Mouse (Mus musculus) liver, embryonic 16.5 days (tissue): ENCODE measurements around the gene Fbxo46. TPM values are rescaled to one million over a fixed set of nuclear protein-coding genes. Genes with fewer than 3 reads are reported as not detected.

ENCODE experiments used
- ATAC-seq: fragments of 200-750 bp; cut with Nextera tagmentation; 2 replicates; pipeline ENCODE4 v1.8.0; 2017; ENCODE audit warnings: low read depth, mild to moderate bottlenecking, moderate number of reproducible peaks, moderate library complexity
- H3K27ac ChIP-seq: fragments of 300-500 bp; sonication (generic); 2 replicates; pipeline ENCODE4 v1.5.1; 2014; ENCODE audit warnings: mild to moderate bottlenecking, low read length
- H3K27me3 ChIP-seq: fragments of 300-500 bp; sonication (generic); 2 replicates; pipeline ENCODE4 v1.6.1; 2014; ENCODE audit warnings: low read depth, low read length, mixed read lengths; ENCODE audit not compliant: control insufficient read depth, insufficient read depth
- H3K36me3 ChIP-seq: fragments of 300-500 bp; sonication (generic); 2 replicates; pipeline ENCODE4 v1.6.1; 2014; ENCODE audit warnings: mild to moderate bottlenecking; ENCODE audit not compliant: control insufficient read depth, insufficient read depth
- H3K4me1 ChIP-seq: fragments of 300-500 bp; sonication (generic); 2 replicates; pipeline ENCODE4 v1.6.1; 2014; ENCODE audit warnings: low read depth, low read length, mixed read lengths; ENCODE audit not compliant: control insufficient read depth
- H3K4me2 ChIP-seq: fragments of 300-500 bp; sonication (generic); 2 replicates; pipeline ENCODE4 v1.6.1; 2014; ENCODE audit warnings: low read depth, low read length, mixed read lengths
- H3K4me3 ChIP-seq: fragments of 300-500 bp; sonication (generic); 2 replicates; pipeline ENCODE4 v1.5.1; 2014; ENCODE audit warnings: low read depth, mild to moderate bottlenecking, low read length
- H3K9ac ChIP-seq: fragments of 300-500 bp; sonication (generic); 2 replicates; pipeline ENCODE4 v1.6.1; 2014; ENCODE audit warnings: low read depth, low read length
- H3K9me3 ChIP-seq: fragments of 300-500 bp; sonication (generic); replicated peaks from 2 replicates; pipeline ENCODE4 v1.6.1; 2016; ENCODE audit warnings: low read length; ENCODE audit not compliant: control insufficient read depth
- WGBS: fragments of 180-500 bp; shearing (Covaris S2); extraction: QIAGEN DNeasy Blood & Tissue Kit; methylation state at CpG from one replicate; pipeline ENCODE4 v1.1.7; 2014; ENCODE audit not compliant: insufficient replicate concordance; 5-methylcytosine and 5-hydroxymethylcytosine counted together
- polyA plus RNA-seq: library from polyadenylated mRNA; unstranded; fragments of >200 nt; fragmentation: Nextera tagmentation; extraction: Ambion mirVana; gene quantifications from 2 replicates; pipeline ENCODE4 v1.2.1, GENCODE M21; 2015

The Fbxo46 gene
- polyA plus RNA-seq, 1 experiment from 2014 or later = 4.7 TPM

GRCm38 (mm10) chr7:19136168-19136567 is 16.5 kb downstream of the Fbxo46 start:
- Histone ChIP-seq H3K27me3 (no peaks in the 10 kb centered on the region), H3K36me3 (peaks cover 19% of the 10 kb centered on the region), H3K4me2 (no peak overlapping the region), H3K9me3 (no peaks in the 10 kb centered on the region), H3K4me3 (no peak overlapping the region), H3K9ac (no peak overlapping the region), H3K27ac (no peak overlapping the region), H3K4me1 (peaks cover 9% of the 10 kb centered on the region)
- 87% methylated on average over 13 of the region's 13 CpGs for WGBS
- no peak for ATAC-seq

GRCm38 (mm10) chr7:19136673-19137334 is 17.1 kb downstream of the Fbxo46 start:
- 86% methylated on average over 38 of the region's 38 CpGs for WGBS
- ATAC-seq = no peak
- H3K36me3 ChIP-seq = peaks cover 19% of the 10 kb centered on the region

GRCm38 (mm10) chr7:19137380-19137779 is 17.7 kb downstream of the Fbxo46 start:
- H3K4me3 ChIP-seq = no peak overlapping the region
- no peak for ATAC-seq
- no peak overlapping the region for H3K4me2 ChIP-seq
- no peaks in the 10 kb centered on the region for H3K9me3 ChIP-seq
- H3K27me3 ChIP-seq = no peaks in the 10 kb centered on the region
- no peak overlapping the region for H3K27ac ChIP-seq
- WGBS = 46% methylated on average over 5 of the region's 5 CpGs
- peaks cover 19% of the 10 kb centered on the region for H3K36me3 ChIP-seq
- no peak overlapping the region for H3K9ac ChIP-seq
- no peaks in the 10 kb centered on the region for H3K4me1 ChIP-seq

More at GRCm38 (mm10) chr7:19136673-19137334, 17.1 kb downstream of the Fbxo46 start:
- Histone ChIP-seq H3K9me3 (no peaks in the 10 kb centered on the region), H3K9ac (no peak overlapping the region), H3K4me2 (no peak overlapping the region), H3K4me3 (no peak overlapping the region), H3K27ac (no peak overlapping the region), H3K27me3 (no peaks in the 10 kb centered on the region), H3K4me1 (peaks cover 3% of the 10 kb centered on the region)

GRCm38 (mm10) chr7:19146793-19147192 is 27.1 kb downstream of the Fbxo46 start:
- H3K9me3 ChIP-seq = no peaks in the 10 kb centered on the region
- 75% methylated on average over 10 of the region's 10 CpGs for WGBS
- no peaks in the 10 kb centered on the region for H3K36me3 ChIP-seq
- ATAC-seq = no peak
- H3K27me3 ChIP-seq = no peaks in the 10 kb centered on the region
- no peak overlapping the region for H3K4me3 ChIP-seq
- H3K9ac ChIP-seq = no peak overlapping the region
- H3K4me1 ChIP-seq = peaks cover 16% of the 10 kb centered on the region
- no peak overlapping the region for H3K27ac ChIP-seq
- H3K4me2 ChIP-seq = no peak overlapping the region

- Histone ChIP-seq H3K4me2 (no peak overlapping the region), H3K27me3 (no peaks in the 10 kb centered on the region), H3K27ac (no peak overlapping the region), H3K4me3 (no peak overlapping the region), H3K4me1 (peaks cover 16% of the 10 kb centered on the region), H3K9me3 (no peaks in the 10 kb centered on the region), H3K36me3 (no peaks in the 10 kb centered on the region), H3K9ac (no peak overlapping the region)
- 33% methylated on average over 6 of the region's 6 CpGs for WGBS
- ATAC-seq = no peak
Observed at GRCm38 (mm10) chr7:19147497-19148045, 27.9 kb downstream of the Fbxo46 start.

GRCm38 (mm10) chr7:19148180-19148874 is 28.7 kb downstream of the Fbxo46 start:
- Histone ChIP-seq H3K27ac (peak overlapping the region; percentile 81), H3K36me3 (peaks cover under 1% of the 10 kb centered on the region; the same call in 1 of the 2 replicates), H3K27me3 (no peaks in the 10 kb centered on the region), H3K4me2 (peak overlapping the region; percentile 97), H3K9me3 (no peaks in the 10 kb centered on the region), H3K4me1 (peaks cover 16% of the 10 kb centered on the region), H3K4me3 (peak overlapping the region; percentile 69), H3K9ac (peak overlapping the region; percentile 65)
- ATAC-seq = no peak
- WGBS = 8% methylated on average over 20 of the region's 20 CpGs

GRCm38 (mm10) chr7:19148875-19149541 is 29.3 kb downstream of the Fbxo46 start, which contains the start of gene Qpctl:
TSS of gene Qpctl (minus strand) at chr7:19149291.
- H3K4me2 ChIP-seq = peak within 1 kb of the TSS; percentile 97
- under 1% methylated on average over 43 of the region's 43 CpGs for WGBS
- peaks cover 6% of the 10 kb centered on the region; the same call in 1 of the 2 replicates for H3K36me3 ChIP-seq
- H3K4me3 ChIP-seq = peak within 1 kb of the TSS; percentile 69
- no peaks in the 10 kb centered on the region for H3K9me3 ChIP-seq
- peak; percentile 96 for ATAC-seq
- H3K27ac ChIP-seq = peak within 1 kb of the TSS; percentile 85
- peaks cover 16% of the 10 kb centered on the region for H3K4me1 ChIP-seq
- no peaks in the 10 kb centered on the region for H3K27me3 ChIP-seq
- peak within 1 kb of the TSS; percentile 67 for H3K9ac ChIP-seq

GRCm38 (mm10) chr7:19149626-19150025 is 30.0 kb downstream of the Fbxo46 start, which contains the start of gene Snrpd2:
TSS of gene Snrpd2 (plus strand) at chr7:19149722.
- WGBS = under 1% methylated on average over 24 of the region's 24 CpGs
- H3K36me3 ChIP-seq = peaks cover 6% of the 10 kb centered on the region; the same call in 1 of the 2 replicates
- peak within 1 kb of the TSS; percentile 85 for H3K27ac ChIP-seq
- H3K4me1 ChIP-seq = peaks cover 16% of the 10 kb centered on the region
- peak within 1 kb of the TSS; percentile 97 for H3K4me2 ChIP-seq
- H3K27me3 ChIP-seq = no peaks in the 10 kb centered on the region
- peak; percentile 86 for ATAC-seq
- H3K9me3 ChIP-seq = no peaks in the 10 kb centered on the region
- H3K9ac ChIP-seq = peak within 1 kb of the TSS; percentile 67
- peak within 1 kb of the TSS; percentile 69 for H3K4me3 ChIP-seq
